In the genomic region with DNA sequence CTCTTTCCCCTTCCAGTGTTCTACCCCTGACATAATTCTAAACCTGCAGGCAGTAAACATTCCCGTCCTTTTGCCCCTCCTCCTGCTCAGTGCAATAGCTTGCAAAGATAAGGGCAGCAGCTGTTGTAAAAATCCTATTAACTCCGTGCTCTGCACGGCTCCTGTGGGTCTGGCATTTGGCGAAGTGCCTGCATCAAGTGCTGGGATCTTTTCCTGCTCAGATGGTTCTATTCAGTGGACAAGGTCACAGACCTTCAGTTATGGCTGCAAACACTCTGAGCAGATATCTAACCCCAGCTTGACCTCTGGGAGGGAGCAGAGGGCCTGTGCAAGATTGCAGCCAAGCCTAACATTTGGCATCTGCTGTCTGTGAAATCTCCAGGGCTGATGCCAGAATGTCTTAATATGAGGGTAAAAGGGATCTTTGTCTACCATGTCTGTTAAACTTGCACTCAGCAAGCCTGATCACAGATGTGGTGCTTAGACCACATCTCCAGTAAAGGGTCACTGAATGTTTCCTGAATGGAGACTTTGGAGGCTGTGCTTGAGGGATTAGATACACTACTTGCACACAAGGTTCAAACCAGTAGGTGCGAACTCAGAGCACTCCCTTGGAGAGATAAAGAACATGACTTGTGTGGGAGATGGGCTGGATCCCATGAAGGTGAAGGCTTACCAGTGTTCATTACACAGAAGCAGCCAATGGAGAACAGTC, we compare ENCODE assay signal across 9 mouse cellular contexts. TPM values are rescaled to one million over a fixed set of nuclear protein-coding genes. Genes with fewer than 3 reads are reported as not detected.
DNase-seq lines count a peak whose midpoint lies in the region; ATAC-seq lines count a peak whose summit lies in the region.
"Had no signal": no experiment of that assay in that cellular context is flagged by ENCODE, and none has a peak within 500 bp of the region (broad histone marks: within the 10 kb centered on the region; RNA-seq: fewer than 3 reads in every experiment).

No protein-coding gene starts in this region.

- 20% methylated on average over 5 of the region's 5 CpGs for WGBS in liver, embryonic 16.5 days (ENCODE audit: insufficient replicate concordance)
- WGBS in neural tube, embryonic 15.5 days: 18% methylated on average over 5 of the region's 5 CpGs

- ATAC-seq in liver, embryonic 16.5 days (ENCODE audit: low read depth): peak; percentile 80
- peak; percentile 73; the same call in 1 of the 2 replicates for ATAC-seq in neural tube, embryonic 15.5 days (ENCODE audit: low FRiP score)

- H3K4me1 ChIP-seq in liver, embryonic 16.5 days (ENCODE audit: control insufficient read depth, low read depth, low read length): no peaks in the 10 kb centered on the region; the same call in 1 of the 2 replicates
- peaks cover 6% of the 10 kb centered on the region for H3K4me1 ChIP-seq in neural tube, embryonic 15.5 days

- no peak overlapping the region for H3K4me2 ChIP-seq in liver, embryonic 16.5 days (ENCODE audit: low read depth, low read length)
- H3K4me2 ChIP-seq in neural tube, embryonic 15.5 days: peak overlapping the region; percentile 15; the same call in 1 of the 2 replicates

- peaks cover 13% of the 10 kb centered on the region for H3K36me3 ChIP-seq in liver, embryonic 16.5 days (ENCODE audit: control insufficient read depth, insufficient read depth)
- H3K36me3 ChIP-seq in neural tube, embryonic 15.5 days: no peaks in the 10 kb centered on the region

- intact Hi-C loops in heart, postnatal 25 days (cut with DNase I): loop anchor here (5.0 kb wide), 1 partner anchor 78 kb away; no protein-coding TSS in a partner anchor

- H3K27ac ChIP-seq in liver, embryonic 16.5 days (ENCODE audit: low read length): no peak overlapping the region
- H3K27ac ChIP-seq in neural tube, embryonic 15.5 days (replicated peaks): peak overlapping the region; percentile 41; the same call in 1 of the 2 replicates

- no peaks in the 10 kb centered on the region for H3K27me3 ChIP-seq in liver, embryonic 16.5 days (ENCODE audit: control insufficient read depth, insufficient read depth, low read depth, low read length)
- no peaks in the 10 kb centered on the region for H3K27me3 ChIP-seq in neural tube, embryonic 15.5 days (replicated peaks)

- H3K4me3 ChIP-seq in liver, embryonic 16.5 days (ENCODE audit: low read depth, low read length): no peak overlapping the region
- no peak overlapping the region for H3K4me3 ChIP-seq in neural tube, embryonic 15.5 days (replicated peaks)

- peak; percentile 96 for DNase-seq in heart, adult 11 months
- no peak for DNase-seq in heart, postnatal 25 days (ENCODE audit: low spot score)
- peak; percentile 53 to 60 for DNase-seq in heart, adult 18-20 months
- DNase-seq in kidney, adult 11 months: peak; percentile 81
- DNase-seq in T-cell, adult 2 months (ENCODE audit: low spot score): no peak
- DNase-seq in layer of hippocampus, adult 8-10 months (ENCODE audit: low spot score in 2 of 2): no peak

- no peaks in the 10 kb centered on the region for H3K9me3 ChIP-seq in liver, embryonic 16.5 days (replicated peaks; ENCODE audit: control insufficient read depth, low read length)
- no peaks in the 10 kb centered on the region for H3K9me3 ChIP-seq in neural tube, embryonic 15.5 days (replicated peaks)

- H3K9ac ChIP-seq in liver, embryonic 16.5 days (ENCODE audit: low read depth, low read length): no peak overlapping the region
- no peak overlapping the region for H3K9ac ChIP-seq in neural tube, embryonic 15.5 days (replicated peaks)

RNA-seq across cellular contexts. Expression of a gene that starts 15.2 kb away (rescaled TPM):
- not detected for total RNA-seq in heart, postnatal 25 days (2021)
- not detected for total RNA-seq in heart, adult 18-20 months (2021)
- 0.15 and 0.63 TPM in 2 replicates for polyA plus RNA-seq in liver, embryonic 16.5 days (2015; fragmentation: Nextera tagmentation; extraction: Ambion mirVana)
- polyA plus RNA-seq in neural tube, embryonic 15.5 days (2015; fragmentation: Nextera tagmentation; extraction: Ambion mirVana): not detected in 2 replicates
- not detected for total RNA-seq in layer of hippocampus, adult 8-10 months (2022)
- total RNA-seq: gastrocnemius, postnatal 4 days had no signal

RNA-seq across cellular contexts. Expression of a gene that starts 21.1 kb away (rescaled TPM):
- total RNA-seq in heart, postnatal 25 days (2021): 10 to 100 TPM; 16.9 to 19.5 TPM
- 10 to 100 TPM; 24.0 to 27.1 TPM for total RNA-seq in heart, adult 18-20 months (2021)
- polyA plus RNA-seq in liver, embryonic 16.5 days (2015; fragmentation: Nextera tagmentation; extraction: Ambion mirVana): 178 and 179 TPM in 2 replicates
- 34.2 and 43.6 TPM in 2 replicates for polyA plus RNA-seq in neural tube, embryonic 15.5 days (2015; fragmentation: Nextera tagmentation; extraction: Ambion mirVana)
- 10 to 100 TPM in 2 of 4 experiments, 1 to 10 TPM in 2; 6.9 to 11.1 (median 8.9) TPM for total RNA-seq in layer of hippocampus, adult 8-10 months (2022)

Comparison
In these comparisons a context has a peak if more than half of its experiments do, and no peak if none do; other contexts are left out.
1. DNase-seq: peak in heart, adult 11 months (single experiment), heart, adult 18-20 months (2 of 2) and kidney, adult 11 months (single experiment); none in heart, postnatal 25 days (single experiment), T-cell, adult 2 months (single experiment) and layer of hippocampus, adult 8-10 months (0 of 2).